Mouse (Mus musculus) olfactory bulb, adult 2 months (tissue): ENCODE data around the gene Aen.

ENCODE experiments used
- CTCF ChIP-seq: fragments of 200-500 bp; IDR thresholded peaks from 2 replicates; pipeline ENCODE4 v1.5.1; 2012; ENCODE audit warnings: low read depth, mild to moderate bottlenecking, low read length, moderate library complexity; ENCODE audit not compliant: insufficient read depth
- POLR2A ChIP-seq: fragments of 200-500 bp; IDR thresholded peaks from 2 replicates; pipeline ENCODE4 v1.6.1; 2012; ENCODE audit warnings: mild to moderate bottlenecking, low read depth, low read length, moderate library complexity; ENCODE audit not compliant: insufficient read depth

- TF ChIP-seq CTCF: no peak
- no peak for TF ChIP-seq POLR2A
These were observed 12.5 kb upstream of the Aen start for GRCm38 (mm10) chr7:78883016-78883725.
